Mouse (Mus musculus): ENCODE measurements around the gene Gm47996. TPM values are rescaled to one million over a fixed set of nuclear protein-coding genes. Genes with fewer than 3 reads are reported as not detected.
A peak's percentile ranks its signal among the peaks of the same experiment; 100 is the strongest.
"Not testable (repeated sequence)": the region's sequence is repeated elsewhere in the genome, so short reads cannot be mapped to it uniquely, and the experiment has no call there.

Gm47996 gene
- polyA plus RNA-seq (2014; fragmentation: Nextera tagmentation; extraction: Ambion mirVana), result not detected in 2 replicates

DNA sequence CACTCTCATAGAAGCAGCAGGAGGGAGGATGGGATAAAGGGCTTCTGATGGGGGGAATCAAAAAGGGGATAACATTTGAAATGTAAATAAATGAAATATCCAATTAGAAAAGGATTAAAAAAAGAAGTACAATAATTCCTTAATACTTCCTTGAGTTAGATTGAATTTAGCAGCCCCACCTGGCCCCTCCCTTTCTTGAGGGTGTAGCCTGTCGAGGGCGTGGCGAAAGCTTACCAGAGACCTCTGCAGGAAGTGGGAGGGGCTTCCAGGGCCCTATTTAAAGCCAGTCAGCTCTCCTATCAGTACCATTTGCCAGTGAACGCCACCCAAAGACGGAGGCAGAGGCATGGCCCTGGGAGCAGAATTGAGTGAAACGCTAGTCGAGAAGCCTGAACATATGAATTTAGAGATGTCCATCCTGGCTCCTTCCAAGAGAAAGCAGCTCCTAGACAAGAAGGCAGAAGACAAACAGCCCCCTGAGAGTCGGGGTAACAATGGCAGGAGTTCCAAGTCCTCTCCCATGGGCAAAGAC lies at the start of gene Gm47996:
Gene Gm47996, plus strand, starts transcription at position 308 of the 532 bp plus-strand sequence.
- not testable (repeated sequence) for H3K4me2 ChIP-seq (replicated peaks; ENCODE audit: low read depth, low read length); ATAC-seq (ENCODE audit: low FRiP score, low TSS enrichment); H3K36me3 ChIP-seq (ENCODE audit: control insufficient read depth, insufficient read depth, low read length); H3K4me3 ChIP-seq (ENCODE audit: low read length); H3K27me3 ChIP-seq (ENCODE audit: control insufficient read depth, insufficient read depth, low read length); H3K4me1 ChIP-seq (ENCODE audit: control insufficient read depth, insufficient read depth, low read length); H3K9ac ChIP-seq (ENCODE audit: low read depth, low read length); H3K27ac ChIP-seq (ENCODE audit: low read depth, low read length); H3K9me3 ChIP-seq (ENCODE audit: control insufficient read depth, low read length)
- WGBS, result 91% methylated on average over 4 of the region's 8 CpGs

DNA sequence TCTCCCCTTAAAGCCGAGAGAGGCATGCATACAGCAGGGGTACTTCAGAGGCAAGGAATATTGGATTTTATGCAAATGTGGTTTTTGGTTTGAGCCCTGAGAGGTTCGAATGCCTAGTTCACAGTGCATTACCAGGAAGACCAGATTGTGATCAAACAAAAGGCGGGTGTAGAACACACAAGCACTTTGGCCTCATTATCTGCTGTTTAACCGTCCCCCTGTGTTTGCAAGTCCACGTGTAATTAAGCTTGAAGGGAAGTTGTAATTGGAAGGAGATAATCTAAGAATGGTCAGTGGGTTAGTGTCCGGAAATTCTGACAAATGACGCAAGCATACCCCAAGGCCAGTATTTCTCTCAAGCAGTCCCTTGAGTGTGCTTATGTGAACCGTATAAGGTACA lies 43.9 kb upstream of the Gm47996 start:
- no peak overlapping the region for H3K4me3 ChIP-seq (ENCODE audit: low read length)
- 35% methylated on average over 8 of the region's 8 CpGs for WGBS
- H3K4me2 ChIP-seq (replicated peaks; ENCODE audit: low read depth, low read length), result no peak overlapping the region
- H3K27ac ChIP-seq (ENCODE audit: low read depth, low read length), result no peak overlapping the region
- H3K9ac ChIP-seq (ENCODE audit: low read depth, low read length), result no peak overlapping the region
- H3K9me3 ChIP-seq (ENCODE audit: control insufficient read depth, low read length), result no peaks in the 10 kb centered on the region
- H3K36me3 ChIP-seq (ENCODE audit: control insufficient read depth, insufficient read depth, low read length), result no peaks in the 10 kb centered on the region
- H3K4me1 ChIP-seq (ENCODE audit: control insufficient read depth, insufficient read depth, low read length), result peaks cover 10% of the 10 kb centered on the region
- H3K27me3 ChIP-seq (ENCODE audit: control insufficient read depth, insufficient read depth, low read length), result no peaks in the 10 kb centered on the region
- ATAC-seq (ENCODE audit: low FRiP score, low TSS enrichment), result no peak

DNA sequence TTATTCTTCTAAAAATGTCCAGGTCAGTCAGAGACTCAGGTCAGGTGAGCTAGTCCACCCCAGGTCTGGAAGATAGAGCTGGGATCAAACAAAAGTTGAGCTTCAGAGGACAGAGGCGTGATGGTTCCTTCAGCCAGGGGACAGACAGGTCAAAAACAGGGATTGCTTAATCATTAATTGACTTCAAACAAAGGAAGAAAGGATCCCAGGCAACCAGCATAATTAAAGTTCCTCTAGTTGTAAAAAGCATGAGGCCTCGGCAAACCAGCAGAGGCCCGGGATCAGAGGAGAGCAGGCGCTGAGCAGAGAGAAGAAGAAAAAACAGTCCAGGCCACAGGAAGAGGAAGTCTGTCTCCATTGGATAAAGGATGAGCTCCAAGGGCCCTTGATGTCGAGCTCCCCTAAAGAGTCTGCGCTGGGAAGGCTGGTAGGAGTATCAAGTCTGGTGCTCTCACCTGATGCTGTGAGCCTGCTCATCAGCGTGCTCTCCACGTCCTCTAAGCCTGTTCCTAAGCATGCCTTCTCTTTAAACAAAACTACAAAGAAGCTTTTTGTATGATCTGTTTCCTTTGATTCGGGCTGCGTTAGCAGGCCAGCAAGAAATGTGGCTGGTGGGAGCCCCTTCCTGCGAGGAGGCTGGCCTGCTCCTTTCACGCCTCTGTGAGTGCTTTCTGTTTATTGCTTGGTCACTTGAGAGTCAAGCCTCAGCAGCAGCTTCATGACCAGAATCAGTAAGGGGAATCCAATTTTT lies 42.5 kb upstream of the Gm47996 start:
- Histone ChIP-seq H3K4me3 (ENCODE audit: low read length) (no peak overlapping the region), H3K27me3 (ENCODE audit: control insufficient read depth, insufficient read depth, low read length) (no peaks in the 10 kb centered on the region), H3K27ac (ENCODE audit: low read depth, low read length) (peak overlapping the region; percentile 1; the same call in 1 of the 2 replicates), H3K9ac (ENCODE audit: low read depth, low read length) (no peak overlapping the region), H3K9me3 (ENCODE audit: control insufficient read depth, low read length) (no peaks in the 10 kb centered on the region), H3K36me3 (ENCODE audit: control insufficient read depth, insufficient read depth, low read length) (no peaks in the 10 kb centered on the region), H3K4me1 (ENCODE audit: control insufficient read depth, insufficient read depth, low read length) (peaks cover 10% of the 10 kb centered on the region), H3K4me2 (replicated peaks; ENCODE audit: low read depth, low read length) (0 out of 2 replicates have a peak overlapping the region, but pooled peaks have one; percentile 12)
- WGBS, result 14% methylated on average over 12 of the region's 12 CpGs
- peak; percentile 71; the same call in 1 of the 2 replicates for ATAC-seq (ENCODE audit: low FRiP score, low TSS enrichment)

DNA sequence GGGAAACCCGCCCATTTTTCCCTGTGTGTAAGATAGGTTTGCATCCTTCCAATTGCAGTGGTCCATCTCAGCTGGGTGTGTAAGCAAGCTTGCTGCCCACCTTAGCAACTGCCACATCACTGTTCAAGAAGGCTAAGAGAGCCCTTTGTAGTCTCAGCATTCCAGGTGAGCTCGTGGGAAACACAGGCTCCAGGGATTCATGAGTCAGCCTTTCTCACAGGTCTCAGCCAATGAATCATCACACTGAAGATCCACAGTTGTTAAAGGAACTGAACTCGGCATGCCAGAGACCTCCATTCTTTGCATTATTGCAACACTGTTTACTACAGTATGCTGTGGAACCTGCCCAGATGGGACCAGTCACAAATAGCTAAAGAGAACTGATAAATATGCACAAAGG lies 41.3 kb upstream of the Gm47996 start:
- H3K4me3 ChIP-seq (ENCODE audit: low read length), result no peak overlapping the region
- no peaks in the 10 kb centered on the region for H3K9me3 ChIP-seq (ENCODE audit: control insufficient read depth, low read length)
- peaks cover 10% of the 10 kb centered on the region for H3K4me1 ChIP-seq (ENCODE audit: control insufficient read depth, insufficient read depth, low read length)
- ATAC-seq (ENCODE audit: low FRiP score, low TSS enrichment), result no peak
- whole genome bisulfite sequencing, result 74% methylated on average over 3 of the region's 3 CpGs
- H3K27me3 ChIP-seq (ENCODE audit: control insufficient read depth, insufficient read depth, low read length), result no peaks in the 10 kb centered on the region
- H3K36me3 ChIP-seq (ENCODE audit: control insufficient read depth, insufficient read depth, low read length), result no peaks in the 10 kb centered on the region
- no peak overlapping the region for H3K4me2 ChIP-seq (replicated peaks; ENCODE audit: low read depth, low read length)
- H3K27ac ChIP-seq (ENCODE audit: low read depth, low read length), result no peak overlapping the region
- no peak overlapping the region for H3K9ac ChIP-seq (ENCODE audit: low read depth, low read length)

DNA sequence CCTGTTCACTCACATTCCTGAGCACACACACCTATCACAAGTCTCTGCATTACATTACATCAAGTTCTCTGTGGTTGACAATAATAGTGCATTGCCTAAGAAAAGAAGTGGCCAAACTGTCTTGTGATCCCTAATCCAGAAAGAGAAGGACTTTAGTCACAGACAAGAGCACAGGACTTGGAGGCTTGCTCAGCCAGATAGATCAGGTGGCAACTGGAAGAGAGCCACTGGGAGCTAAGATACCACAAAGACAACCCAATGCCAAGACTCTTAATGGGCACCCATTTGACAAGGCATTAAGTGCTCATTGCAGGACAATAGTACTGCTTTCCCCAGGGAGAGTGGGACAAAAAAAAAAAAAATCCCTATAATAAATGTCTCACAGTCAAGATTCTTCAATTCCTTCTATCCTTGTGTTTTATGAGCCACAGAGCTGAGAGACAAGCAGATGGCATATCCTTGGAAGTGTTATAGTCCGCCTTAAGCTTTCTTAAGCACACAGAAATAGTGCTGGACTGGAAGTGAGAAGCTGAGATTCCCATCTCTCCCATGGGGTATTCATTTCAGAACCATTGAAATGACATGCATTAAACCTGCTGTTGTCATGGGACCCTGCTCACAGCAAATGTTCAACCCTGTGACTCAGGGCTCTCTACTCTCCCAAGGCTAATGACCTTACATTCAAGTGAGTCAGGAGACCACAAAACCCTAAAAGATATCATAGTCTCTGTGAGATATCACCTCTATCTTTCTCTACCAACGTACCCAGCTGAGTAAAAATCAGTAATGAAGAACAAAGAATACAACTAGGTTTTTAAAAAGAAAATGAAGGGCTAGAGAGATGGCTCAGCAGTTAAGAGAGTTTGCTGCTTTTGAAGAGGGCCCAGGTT lies 38.1 kb upstream of the Gm47996 start:
- Histone ChIP-seq H3K9ac (ENCODE audit: low read depth, low read length) (no peak overlapping the region), H3K27ac (ENCODE audit: low read depth, low read length) (no peak overlapping the region), H3K4me1 (ENCODE audit: control insufficient read depth, insufficient read depth, low read length) (peaks cover 10% of the 10 kb centered on the region), H3K36me3 (ENCODE audit: control insufficient read depth, insufficient read depth, low read length) (no peaks in the 10 kb centered on the region), H3K4me3 (ENCODE audit: low read length) (no peak overlapping the region), H3K27me3 (ENCODE audit: control insufficient read depth, insufficient read depth, low read length) (no peaks in the 10 kb centered on the region), H3K9me3 (ENCODE audit: control insufficient read depth, low read length) (no peaks in the 10 kb centered on the region), H3K4me2 (replicated peaks; ENCODE audit: low read depth, low read length) (no peak overlapping the region)
- 72% methylated on average over 2 of the region's 2 CpGs for WGBS
- ATAC-seq (ENCODE audit: low FRiP score, low TSS enrichment), result no peak

DNA sequence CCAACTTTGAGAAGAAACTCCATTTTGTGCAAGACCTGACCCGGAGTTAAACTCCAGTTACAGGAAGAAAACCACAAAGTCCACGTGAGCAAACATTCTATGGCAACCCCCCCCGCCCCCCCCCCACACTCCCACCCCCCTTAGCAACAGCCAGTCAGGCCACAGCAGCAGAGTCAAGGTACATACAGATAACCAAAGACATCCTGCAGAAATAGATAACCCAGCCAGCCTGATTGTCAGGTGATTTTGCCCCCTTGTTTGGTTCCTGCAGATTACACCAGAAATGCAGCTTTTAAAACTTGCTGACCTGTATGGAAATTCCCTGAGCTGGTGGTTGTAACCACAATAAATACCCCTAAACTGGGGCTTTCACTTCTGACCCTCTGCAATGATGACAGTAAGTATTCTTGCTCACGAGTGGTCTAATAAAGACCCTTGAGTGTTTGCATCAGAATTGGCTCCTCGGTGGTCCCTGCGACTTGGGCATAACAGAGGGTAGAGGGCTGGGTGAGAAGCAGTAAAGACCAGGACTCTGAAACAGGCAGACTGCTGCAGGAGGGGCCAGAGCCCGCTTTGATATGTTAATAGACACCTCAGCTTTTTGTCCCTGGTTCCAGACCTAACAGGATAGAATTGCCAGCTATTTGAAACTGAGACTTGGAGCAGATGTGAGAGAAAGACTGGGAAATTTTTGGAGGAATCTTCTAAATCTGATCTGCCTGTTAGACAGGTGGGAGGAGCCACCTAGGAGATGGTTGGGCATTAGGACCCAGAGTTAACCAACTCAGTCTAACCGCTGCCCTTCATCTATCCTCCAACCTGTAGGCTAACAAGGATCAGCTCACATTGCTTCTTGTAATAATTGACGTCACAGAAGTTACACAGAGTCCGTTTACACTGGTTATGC lies 32.6 kb upstream of the Gm47996 start:
- Histone ChIP-seq H3K9me3 (ENCODE audit: control insufficient read depth, low read length) (no peaks in the 10 kb centered on the region), H3K27ac (ENCODE audit: low read depth, low read length) (peak overlapping the region; percentile 18; the same call in 1 of the 2 replicates), H3K4me3 (ENCODE audit: low read length) (peak overlapping the region; percentile 2; the same call in 1 of the 2 replicates), H3K36me3 (ENCODE audit: control insufficient read depth, insufficient read depth, low read length) (no peaks in the 10 kb centered on the region), H3K4me2 (replicated peaks; ENCODE audit: low read depth, low read length) (peak overlapping the region; percentile 31), H3K27me3 (ENCODE audit: control insufficient read depth, insufficient read depth, low read length) (no peaks in the 10 kb centered on the region), H3K4me1 (ENCODE audit: control insufficient read depth, insufficient read depth, low read length) (0 out of 2 replicates have a peak, but pooled peaks cover 4% of the 10 kb centered on the region), H3K9ac (ENCODE audit: low read depth, low read length) (no peak overlapping the region)
- WGBS, result 11% methylated on average over 10 of the region's 10 CpGs
- peak; percentile 94 for ATAC-seq (ENCODE audit: low FRiP score, low TSS enrichment)

DNA sequence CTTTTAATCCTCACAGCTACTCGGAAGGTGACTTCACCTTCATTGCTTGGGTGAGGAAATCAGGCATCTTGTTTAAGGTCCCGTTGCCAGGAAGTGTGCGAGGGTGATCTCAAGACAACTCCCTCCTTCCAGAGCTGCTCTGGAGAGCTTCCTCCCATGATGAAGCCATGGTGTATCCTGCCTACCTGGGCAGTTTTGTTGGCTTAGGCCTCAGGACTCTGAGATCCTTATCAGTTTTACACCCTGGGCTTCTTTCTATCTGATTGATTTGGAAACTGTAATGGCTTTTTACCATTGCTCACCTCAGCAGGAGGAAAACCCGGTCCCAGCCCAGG lies 32.0 kb upstream of the Gm47996 start:
- Histone ChIP-seq H3K36me3 (ENCODE audit: control insufficient read depth, insufficient read depth, low read length) (no peaks in the 10 kb centered on the region), H3K4me3 (ENCODE audit: low read length) (peak overlapping the region; percentile 2; the same call in 1 of the 2 replicates), H3K27me3 (ENCODE audit: control insufficient read depth, insufficient read depth, low read length) (no peaks in the 10 kb centered on the region), H3K4me2 (replicated peaks; ENCODE audit: low read depth, low read length) (peak overlapping the region; percentile 31), H3K9ac (ENCODE audit: low read depth, low read length) (no peak overlapping the region), H3K27ac (ENCODE audit: low read depth, low read length) (peak overlapping the region; percentile 18; the same call in 1 of the 2 replicates), H3K9me3 (ENCODE audit: control insufficient read depth, low read length) (no peaks in the 10 kb centered on the region), H3K4me1 (ENCODE audit: control insufficient read depth, insufficient read depth, low read length) (0 out of 2 replicates have a peak, but pooled peaks cover 4% of the 10 kb centered on the region)
- 6% methylated on average over 4 of the region's 4 CpGs for WGBS
- ATAC-seq (ENCODE audit: low FRiP score, low TSS enrichment), result no peak

DNA sequence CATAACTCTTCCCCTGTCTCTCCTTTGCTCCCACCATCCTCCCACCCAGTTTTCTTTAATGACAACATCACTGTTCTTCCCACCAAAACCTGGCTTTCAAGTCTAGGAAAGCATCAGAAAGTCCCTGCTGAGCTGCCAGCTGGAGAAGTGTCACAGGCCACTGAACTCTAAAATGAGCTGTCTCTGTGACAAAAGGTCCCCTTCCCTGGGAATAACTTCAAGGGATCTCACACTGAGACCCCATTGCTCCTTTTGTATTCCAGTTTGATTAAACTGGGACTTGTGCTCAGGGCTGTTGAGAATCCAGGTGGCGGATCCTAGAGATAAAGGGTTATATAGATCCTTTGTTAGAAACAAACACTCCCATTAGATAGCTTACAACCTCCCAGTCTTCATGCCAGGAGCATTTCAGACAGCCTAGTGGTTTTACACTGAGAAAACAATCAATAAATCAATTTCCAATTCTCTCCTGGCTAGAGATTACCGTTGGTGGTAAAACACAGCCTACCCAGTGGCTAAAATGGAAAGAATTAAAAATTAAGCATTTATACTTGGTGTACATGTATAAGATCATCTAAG lies 31.3 kb upstream of the Gm47996 start:
- Histone ChIP-seq H3K4me2 (replicated peaks; ENCODE audit: low read depth, low read length) (no peak overlapping the region), H3K9me3 (ENCODE audit: control insufficient read depth, low read length) (no peaks in the 10 kb centered on the region), H3K27ac (ENCODE audit: low read depth, low read length) (no peak overlapping the region; the same call in 1 of the 2 replicates), H3K4me1 (ENCODE audit: control insufficient read depth, insufficient read depth, low read length) (0 out of 2 replicates have a peak, but pooled peaks cover 4% of the 10 kb centered on the region), H3K9ac (ENCODE audit: low read depth, low read length) (no peak overlapping the region), H3K4me3 (ENCODE audit: low read length) (no peak overlapping the region), H3K36me3 (ENCODE audit: control insufficient read depth, insufficient read depth, low read length) (no peaks in the 10 kb centered on the region), H3K27me3 (ENCODE audit: control insufficient read depth, insufficient read depth, low read length) (no peaks in the 10 kb centered on the region)
- 46% methylated on average over 2 of the region's 2 CpGs for WGBS
- peak; percentile 26; the same call in 1 of the 2 replicates for ATAC-seq (ENCODE audit: low FRiP score, low TSS enrichment)

Measured in kidney, embryonic 14.5 days (tissue).